Mouse (Mus musculus): ENCODE measurements around the gene Cdc37l1. TPM values are rescaled to one million over a fixed set of nuclear protein-coding genes. Genes with fewer than 3 reads are reported as not detected.

The Cdc37l1 gene
- total RNA-seq, 4 experiments from 2014 or later, result 46.0 to 71.5 (median 58.1) TPM

DNA sequence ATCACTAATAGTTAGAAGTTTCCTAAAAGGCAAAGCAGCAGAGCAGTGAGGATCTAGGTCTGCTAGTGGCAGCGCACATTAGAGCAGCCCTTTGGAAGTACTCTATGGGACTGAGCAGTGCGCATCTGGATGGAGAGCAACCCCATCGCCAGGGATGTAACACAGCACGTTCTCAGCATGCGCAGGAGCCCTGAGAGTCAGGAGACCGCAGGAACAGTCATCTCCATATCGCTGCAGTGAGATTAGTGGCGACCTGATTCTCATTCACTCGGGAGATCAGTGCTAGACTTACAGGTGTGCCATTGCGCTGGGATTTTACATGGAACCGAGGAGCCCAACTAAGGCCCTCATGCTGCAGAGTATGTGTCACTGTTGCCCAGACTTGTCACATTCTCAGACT lies 18.9 kb downstream of the Cdc37l1 start:
- DNase-seq, result no peak

DNA sequence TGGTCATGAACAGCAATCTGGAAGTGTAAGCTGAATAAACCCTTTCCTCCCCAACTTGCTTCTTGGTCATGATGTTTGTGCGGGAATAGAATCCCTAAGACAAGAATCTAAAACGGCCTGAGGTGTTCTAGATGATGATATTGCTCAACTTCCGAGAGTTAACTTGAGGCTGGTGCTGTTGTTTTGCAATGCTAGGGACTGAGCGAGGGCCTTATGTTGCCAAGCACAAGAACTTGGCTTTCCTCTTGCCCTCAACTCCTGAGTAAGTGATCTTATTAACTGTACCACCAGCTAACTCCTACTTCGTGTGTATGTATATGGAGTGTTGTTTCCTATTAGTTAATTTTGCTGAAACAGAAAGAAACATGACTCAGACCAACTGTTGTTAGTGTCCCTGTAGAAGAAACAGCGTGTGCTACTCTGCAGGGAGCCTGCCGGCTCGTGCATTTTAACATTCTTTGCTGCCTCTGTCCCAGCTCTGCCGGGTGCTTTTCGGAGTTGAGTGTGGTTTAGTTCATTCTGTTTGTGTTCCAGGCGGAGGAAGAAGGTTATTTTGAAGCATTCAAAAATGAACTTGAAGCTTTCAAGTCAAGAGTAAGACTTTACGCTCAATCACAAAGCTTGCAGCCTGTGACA lies 21.3 kb downstream of the Cdc37l1 start:
- DNase-seq, result no peak

DNA sequence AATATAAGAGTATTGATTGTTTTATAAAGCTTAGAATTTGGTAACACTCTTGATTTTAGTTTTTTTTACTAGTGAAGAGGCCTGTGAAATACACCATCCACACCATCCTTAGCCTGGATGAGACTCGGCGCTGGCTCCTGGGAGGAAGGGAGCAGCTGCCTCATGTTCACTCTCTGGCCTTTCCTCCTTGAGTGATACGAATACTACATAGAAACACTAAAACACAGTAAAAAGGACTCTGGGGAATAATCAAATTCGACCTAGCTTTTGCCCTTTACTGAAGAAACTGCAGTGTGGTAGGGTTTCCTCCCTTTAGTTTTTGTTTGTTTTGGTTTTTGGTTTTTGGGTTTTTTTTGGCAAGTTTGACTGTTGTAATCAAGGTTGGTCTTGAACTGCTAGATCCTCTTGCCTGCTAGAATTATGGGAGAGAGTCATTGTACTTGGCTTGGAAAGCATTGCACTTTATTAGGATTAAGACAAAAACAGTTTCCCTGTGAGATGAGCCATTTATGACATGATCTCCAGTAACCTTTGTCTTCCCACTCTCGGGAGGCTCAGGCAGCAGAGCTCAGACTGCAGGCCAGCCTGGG lies 24.4 kb downstream of the Cdc37l1 start:
- no peak for DNase-seq

DNA sequence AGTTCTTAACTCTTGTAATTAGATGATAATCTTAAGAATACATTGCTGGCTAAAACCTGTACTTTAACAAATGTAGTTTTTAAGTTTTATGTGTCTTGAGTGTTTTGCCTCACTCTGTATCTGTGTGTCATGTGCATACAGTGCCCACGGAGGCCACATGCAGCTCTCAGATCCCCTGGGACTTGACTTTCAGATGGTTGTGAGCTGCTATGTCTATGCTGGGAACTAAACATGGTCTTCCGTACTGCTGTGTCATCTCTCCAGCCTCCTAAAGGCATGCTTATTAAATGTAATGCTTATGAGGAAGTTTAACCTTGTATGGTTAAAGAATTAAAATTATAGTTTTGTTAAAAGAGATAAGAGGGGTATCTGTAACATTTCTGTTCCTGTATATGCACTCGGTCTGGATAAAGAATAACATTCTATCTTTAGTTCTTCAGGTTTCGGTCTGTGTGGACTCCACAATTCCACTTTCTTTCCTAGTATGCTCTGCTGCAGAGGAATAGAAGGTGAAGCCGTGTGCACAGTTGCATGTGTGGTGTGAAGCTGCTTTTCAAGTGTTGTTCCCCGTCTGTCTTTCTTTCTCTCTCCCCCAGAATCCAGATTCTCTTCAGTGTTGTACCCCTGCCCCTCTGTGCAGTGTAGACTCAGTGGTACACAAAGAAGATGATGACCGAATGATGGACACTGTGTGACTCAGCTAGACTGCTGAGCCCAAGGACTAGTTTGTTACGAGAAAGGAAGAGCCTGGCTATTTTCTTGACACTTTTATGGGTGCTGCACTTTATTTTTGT lies 25.5 kb downstream of the Cdc37l1 start:
- DNase-seq, result no peak

DNA sequence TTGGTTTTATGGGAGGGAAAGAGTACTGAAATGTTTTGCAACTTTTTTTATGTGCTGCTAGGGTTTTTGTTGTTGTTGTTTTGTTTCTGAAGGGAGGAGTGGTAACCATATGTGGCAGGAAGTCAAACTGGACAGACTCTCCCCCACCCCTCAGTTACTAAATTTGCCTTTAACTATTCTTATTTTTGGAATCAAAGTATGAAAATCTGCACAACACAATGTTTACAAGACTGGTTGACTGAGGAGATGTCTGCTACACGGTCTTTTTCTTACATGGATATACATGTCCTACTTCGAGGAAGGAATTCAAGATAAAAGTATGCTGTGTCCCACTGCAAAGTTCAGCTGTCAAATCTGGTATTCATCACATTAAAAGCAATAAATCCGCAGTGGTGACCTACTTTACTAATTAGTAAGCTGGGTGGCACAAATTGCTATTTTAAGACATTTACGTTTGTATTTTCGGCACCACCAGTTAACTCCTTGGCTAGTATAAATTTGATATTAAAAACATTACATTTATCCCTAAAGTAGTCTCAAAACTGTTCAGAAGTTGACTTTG lies 26.1 kb downstream of the Cdc37l1 start:
- DNase-seq, result no peak

DNA sequence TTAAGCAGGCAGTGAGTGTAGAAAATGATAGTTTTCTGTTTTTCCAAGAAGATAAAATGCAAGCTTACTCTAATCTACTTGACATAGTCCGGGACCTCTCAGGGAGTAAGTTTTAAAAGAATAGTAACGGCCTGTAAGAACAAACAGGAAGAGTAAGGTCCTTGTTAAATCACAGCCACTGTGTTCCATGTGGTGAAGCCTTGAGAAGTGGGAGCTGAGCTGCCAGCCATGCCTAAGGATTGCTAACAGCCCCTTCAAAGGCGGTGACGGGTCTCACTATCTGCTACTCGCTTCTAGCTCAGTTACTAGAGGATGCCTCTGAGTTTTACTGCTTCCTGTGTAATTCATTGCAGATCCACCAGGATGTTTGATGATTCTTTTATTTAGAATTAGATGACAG lies 26.6 kb downstream of the Cdc37l1 start:
- no peak for DNase-seq

DNA sequence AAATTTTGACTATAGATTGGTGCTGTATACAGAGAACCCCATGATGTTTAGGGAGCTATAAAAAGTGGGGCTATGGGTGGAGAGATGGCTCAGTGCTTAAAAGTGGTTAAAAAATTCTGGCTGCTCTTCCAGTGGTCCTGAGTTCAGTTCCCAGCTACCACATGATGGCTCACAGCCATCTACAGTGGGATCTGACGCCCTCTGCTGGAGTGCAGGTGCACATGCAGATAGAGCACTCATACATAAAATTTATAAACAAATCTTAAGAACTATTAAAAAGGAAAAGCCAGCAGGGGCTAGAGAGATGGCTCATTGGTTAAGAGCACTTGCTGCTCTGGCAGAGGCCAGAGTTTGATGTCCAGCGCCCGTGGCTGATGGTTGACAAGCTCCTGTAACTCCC lies 29.5 kb downstream of the Cdc37l1 start:
- no peak for DNase-seq

DNA sequence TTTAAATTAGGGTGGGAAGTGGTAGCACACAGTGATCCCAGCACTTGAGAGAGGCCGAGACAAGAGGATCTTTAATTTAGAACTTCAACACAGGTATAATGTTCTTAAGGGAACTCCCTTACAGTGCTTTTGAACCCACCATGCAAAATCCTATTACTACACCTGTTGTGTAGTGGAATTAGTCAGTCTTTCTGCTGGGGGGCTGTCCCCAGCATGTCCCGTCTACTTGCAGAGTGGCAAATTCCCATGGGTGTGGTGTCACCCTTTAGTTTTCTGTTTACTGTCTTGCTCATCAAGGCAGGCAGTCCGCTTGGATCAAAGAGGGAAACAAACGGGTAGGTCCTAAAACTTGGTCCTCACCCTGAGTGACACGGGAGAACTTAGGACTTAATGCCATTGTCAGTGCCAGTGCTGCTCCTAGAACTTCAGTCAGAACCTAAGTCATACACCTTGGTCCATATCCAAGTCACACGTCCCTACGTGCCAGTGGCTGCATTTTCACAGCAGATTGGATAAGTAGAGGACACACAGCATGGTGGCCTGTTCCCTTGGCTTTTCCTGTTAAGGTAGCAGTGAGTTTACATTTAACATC lies 31.7 kb downstream of the Cdc37l1 start:
- DNase-seq, result no peak

DNA sequence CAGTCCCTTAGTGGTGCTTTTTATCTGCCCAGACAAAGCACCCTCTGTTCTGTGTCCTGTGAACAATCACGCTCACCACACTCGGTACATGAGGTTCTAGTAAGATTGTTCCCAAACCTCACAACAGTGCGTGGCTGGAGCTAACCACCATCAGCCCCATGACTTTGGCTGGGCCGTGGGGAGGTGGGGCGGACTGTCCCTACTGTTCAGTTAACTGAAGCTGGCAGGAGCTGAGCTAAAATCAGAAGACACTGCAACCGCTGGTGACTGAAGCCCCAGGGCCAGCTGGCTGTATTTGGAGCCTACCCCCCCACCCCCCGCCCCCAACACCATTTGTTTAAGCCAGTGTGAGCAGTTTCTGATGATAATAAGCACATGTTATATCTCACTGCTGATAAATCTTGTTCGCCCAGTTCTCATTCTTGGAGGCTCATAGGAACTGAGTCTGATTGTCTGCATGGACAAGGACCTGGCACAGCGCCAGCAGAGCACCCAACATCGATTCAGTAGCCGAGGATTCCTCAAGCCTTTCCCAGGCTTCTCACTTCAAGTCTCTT lies 34.3 kb downstream of the Cdc37l1 start:
- DNase-seq, result no peak

DNA sequence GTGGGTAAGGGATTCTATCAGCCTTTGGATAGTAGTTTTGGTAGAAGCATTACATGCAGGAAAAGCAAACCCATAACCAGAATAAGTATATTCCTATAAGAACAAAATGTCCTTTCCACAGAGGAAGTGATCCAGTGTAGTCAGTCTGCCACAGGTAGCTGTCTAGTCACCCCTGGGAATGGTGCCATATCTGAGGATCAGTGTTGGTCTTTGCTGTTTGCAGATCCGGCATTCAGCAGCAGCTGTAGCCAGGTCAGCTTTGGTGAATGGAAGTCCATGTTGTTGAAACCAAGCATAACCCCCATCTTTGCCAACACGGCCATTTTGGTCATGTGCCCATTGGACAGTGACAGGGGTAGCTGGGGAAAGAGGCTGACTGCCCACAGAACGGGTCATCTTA lies 41.6 kb downstream of the Cdc37l1 start:
- no peak for DNase-seq

DNA sequence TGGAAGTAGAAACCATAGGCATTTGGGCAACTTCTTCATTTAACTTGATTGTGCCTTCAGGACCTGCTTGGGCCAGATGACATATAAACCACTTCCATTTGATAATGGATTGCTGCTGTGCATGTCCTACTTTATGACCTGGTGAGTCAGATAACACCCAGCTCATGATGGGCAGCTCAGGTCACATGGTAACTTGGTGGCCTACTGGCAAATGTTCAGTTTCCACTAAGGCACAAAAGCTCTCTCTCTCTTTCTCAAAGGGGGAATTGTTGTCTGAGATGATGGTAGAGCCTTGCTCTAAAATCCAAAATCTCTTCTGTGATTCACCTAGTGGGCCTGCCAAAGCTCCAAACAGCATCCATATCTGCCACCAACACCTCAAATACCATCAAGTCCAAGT lies 42.5 kb downstream of the Cdc37l1 start:
- no peak for DNase-seq

DNA sequence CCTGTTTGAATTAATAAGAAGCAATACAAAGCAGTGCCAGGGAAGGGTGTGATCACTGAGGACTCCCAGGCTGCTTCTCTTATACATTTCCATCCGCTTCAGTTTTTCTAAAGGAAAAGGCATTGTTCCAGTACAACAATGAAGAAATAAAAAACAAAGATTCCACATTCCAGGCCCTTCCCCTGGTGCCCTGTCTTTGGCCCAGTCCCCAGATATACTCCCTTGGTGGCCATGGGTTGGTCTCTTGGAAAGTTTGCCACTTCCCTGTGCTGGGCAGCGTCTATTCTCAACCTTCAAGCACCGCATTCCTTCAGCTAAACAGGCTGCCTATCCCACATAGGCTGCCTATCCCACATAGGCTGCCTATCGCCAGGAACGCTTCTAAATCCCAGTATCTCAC lies 46.9 kb downstream of the Cdc37l1 start:
- DNase-seq, result no peak

DNA sequence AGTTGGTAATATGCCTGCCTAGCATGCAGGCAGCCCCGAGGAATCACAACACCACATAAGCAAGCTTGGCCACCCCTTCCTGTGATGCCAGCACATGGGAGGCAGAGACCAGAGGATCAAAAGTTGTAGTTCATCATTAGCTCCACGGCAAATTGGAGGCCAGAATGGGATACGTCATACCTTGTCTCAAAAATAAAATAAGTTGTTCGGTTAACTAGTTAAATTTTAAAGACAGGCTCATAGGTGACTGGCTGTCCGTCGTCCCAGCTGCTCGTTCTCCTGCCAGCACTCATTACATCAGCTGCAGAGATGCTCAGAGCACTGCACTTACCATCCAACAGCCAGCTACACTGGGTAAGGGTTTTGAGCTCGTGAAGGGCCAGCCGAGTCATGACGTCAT lies 47.4 kb downstream of the Cdc37l1 start:
- no peak for DNase-seq

DNA sequence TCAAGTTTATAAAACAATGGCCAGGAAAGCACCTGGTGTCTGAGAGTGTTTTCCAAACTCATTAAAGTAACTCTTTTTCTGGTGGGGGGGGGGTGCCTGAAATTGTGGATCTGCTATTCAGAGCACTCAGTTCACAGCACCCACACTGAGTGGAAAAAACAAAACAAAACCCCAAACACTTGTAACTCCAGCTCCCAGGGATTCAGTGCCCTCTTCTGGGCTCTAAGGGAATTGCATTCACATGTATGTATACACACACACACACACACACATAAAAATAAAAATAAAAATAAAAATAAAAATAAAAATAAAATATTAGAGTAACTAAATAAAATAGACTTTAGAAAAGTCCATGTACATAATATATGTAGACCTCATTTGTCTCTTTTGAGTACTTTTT lies 49.2 kb downstream of the Cdc37l1 start:
- DNase-seq, result no peak

DNA sequence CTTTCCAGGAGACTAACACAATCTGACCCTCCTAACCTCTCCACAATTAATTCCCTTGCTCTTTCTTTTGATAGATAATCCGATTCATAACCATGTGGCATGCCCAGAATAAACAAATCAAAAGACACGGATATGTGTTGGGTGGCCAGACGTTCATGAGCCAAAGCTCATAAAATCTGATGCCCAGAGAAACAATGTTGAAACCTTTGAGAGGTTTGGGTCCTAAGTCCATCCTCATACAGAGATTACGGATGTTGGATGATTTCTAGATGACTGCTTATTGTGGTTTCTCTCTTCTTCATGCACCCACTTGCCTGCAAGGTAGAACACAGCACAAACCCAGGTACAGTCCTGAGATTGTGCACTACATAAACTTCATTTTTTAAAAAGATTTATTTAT lies 50.1 kb downstream of the Cdc37l1 start:
- no peak for DNase-seq

DNA sequence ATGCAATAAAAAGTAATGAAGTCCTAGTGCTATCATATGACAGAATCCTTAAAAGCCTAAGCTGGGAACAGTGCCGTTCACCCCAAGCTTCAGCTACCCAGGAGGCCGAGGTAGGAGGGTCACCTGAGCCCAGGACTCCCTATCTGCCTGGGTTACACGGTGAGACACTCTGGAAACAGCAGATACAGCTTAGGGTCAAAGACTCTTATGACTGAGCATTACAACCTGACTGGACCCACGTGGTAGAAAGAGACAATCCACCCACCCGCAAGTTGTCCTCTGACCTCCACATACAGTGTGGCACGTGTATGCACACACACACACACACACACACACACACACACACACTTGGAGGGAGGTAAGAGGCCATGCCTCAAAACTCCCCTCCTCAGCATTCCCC lies 52.0 kb downstream of the Cdc37l1 start:
- no peak for DNase-seq

DNA sequence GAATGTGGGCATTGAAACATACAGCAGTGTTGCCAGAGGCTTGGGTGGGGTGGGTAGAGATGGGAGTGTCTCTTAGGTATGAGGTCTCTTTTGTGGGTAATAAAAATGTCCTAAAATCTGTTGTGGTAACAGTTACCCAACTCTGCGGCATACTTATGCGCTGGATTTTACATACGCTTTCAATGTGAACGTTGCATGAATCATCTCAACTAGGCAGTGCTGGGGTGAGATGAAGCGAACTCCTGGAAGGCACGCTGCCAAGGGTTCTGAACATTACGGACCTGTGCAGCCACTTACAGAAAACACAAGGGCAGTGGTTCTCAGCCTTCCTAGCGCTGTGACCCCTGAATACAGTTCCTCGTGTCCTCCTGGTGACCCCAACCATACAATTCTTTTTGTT lies 52.5 kb downstream of the Cdc37l1 start:
- no peak for DNase-seq

DNA sequence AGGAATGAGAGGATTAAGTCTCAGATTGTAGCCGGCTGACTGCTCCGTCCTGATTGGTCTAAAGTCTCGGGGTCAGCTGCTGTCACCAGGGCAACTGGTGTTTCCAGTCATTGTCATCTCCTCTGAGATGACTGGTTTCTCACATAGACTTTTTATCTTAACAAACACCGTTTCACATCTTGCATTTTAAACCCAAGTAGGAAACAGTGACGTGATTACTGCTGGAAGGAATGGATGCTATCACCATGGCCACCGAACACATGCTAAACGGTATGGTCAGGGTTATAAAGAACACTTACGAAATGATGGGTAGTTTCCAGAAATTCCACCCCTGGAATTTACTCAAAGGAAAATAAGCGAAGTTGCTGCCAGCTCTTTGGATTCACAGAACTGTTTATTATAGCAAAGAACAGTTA lies 54.2 kb downstream of the Cdc37l1 start:
- DNase-seq, result no peak

DNA sequence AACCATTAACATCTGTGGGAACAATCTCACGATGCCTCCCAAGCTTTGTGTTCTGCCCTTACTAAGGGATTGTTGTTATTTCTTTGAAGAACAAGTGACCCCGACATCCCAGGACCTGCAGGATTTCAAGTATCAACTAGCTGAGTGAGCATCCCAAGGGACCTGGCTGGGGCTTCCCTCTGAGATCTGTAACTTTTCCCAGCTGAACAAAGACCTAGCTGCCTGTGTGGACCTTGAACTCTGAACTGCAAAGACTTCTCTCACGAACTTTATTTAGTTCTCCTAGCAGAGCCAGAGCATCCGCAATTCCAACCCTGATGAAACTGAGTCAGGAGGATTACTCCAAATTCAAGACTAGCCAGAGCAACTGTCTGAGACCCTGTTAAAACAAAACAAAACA lies 55.2 kb downstream of the Cdc37l1 start:
- DNase-seq, result no peak

DNA sequence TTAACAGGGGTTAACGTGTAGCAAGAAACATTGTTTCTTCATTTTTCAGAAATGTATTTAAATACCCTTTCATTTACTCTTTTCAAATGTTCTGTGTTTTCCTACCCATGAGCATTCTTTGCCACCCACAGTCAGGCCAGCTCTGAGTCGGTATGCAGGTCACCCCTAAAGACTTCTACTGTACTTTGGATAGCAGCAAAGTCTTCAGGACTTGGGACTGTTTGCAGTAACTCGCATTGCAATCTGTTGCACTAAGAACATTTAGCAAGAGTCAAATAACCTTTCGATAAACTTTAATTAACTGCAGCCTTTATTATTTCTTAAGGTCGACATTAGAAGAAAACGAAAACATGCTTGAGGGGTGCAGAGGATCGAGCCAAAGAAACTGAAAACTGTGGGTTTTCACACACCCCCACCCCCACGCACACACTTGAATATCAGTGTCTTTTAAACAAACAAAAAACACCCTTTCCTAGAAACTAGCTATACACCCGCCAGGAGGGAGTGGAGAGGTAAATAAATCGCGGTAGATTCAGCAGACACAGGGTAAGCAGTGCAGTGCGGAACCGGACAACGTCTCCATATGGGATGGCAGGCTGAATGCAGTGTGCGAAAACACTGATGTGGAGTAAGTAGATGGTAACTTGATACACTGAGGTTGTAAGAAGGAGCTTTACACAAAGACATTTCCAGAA lies 56.0 kb downstream of the Cdc37l1 start:
- DNase-seq, result no peak

DNA sequence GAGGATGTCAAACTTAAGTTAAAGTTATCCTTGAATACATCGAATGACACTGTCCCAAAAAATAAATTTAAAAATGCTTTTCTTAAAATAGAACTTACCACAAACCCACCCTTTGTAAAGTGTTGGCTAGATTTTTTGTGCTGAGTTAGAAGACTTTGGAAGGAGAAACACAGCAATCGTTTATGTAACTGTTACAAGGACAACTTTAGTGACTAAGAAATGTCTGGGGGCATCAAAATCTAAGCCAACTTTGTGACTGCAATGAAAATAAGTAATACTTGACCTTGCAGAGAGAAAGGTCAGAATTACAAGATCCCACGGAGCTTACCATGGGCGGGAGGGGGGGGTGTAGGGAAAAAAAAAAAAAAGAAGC lies 56.8 kb downstream of the Cdc37l1 start:
- DNase-seq, result no peak

Measured in adrenal gland, adult 8-10 months (tissue).